Mouse (Mus musculus): ENCODE results near the gene Peli2. TPM values are rescaled to one million over a fixed set of nuclear protein-coding genes. Genes with fewer than 3 reads are reported as not detected.

Peli2 gene
- total RNA-seq, 1 experiment = 1.6 TPM

GRCm38 (mm10) chr14:48249459-48249858 is 128.8 kb downstream of the Peli2 start:
- no peak overlapping the region for H3K9ac ChIP-seq (ENCODE audit: insufficient read depth, low read depth, low read length, poor library complexity, severe bottlenecking)
- no peak overlapping the region for H3K27ac ChIP-seq (ENCODE audit: insufficient read depth, low read depth, low read length, poor library complexity, severe bottlenecking)
- in situ Hi-C loops (cut with MboI; ENCODE audit: low sequenced_read_pairs in 2 of 2, unreplicated experiment in 2 of 2) = no loop called here
- TF ChIP-seq ZC3H11A (IDR thresholded peaks at IDR 0.05; ENCODE audit: borderline replicate concordance, low read depth, low read length) (no peak), HCFC1 (IDR thresholded peaks at IDR 0.05; ENCODE audit: borderline replicate concordance, insufficient read depth, low read length) (no peak), CHD2 (IDR thresholded peaks at IDR 0.05; ENCODE audit: low read depth, low read length) (no peak), MAFK (IDR thresholded peaks at IDR 0.05; ENCODE audit: insufficient read depth, low read depth, low read length) (no peak), ZNF384 (IDR thresholded peaks at IDR 0.05; ENCODE audit: low read depth, low read length) (no peak)
- H3K9me3 ChIP-seq (ENCODE audit: control insufficient read depth, insufficient read depth, low read depth, low read length) = no peaks in the 10 kb centered on the region
- DNase-seq (ENCODE audit: low read depth, low spot score) = no peak
- H3K4me3 ChIP-seq (ENCODE audit: insufficient read depth in 1 of 2, low read depth in 1 of 2, low read length in 2 of 2, poor library complexity in 1 of 2, severe bottlenecking in 1 of 2) = no peak overlapping the region
- no peaks in the 10 kb centered on the region for H3K36me3 ChIP-seq (ENCODE audit: control insufficient read depth, insufficient read depth, low read length, poor library complexity, severe bottlenecking)
- H3K4me1 ChIP-seq (ENCODE audit: control insufficient read depth in 2 of 2, insufficient read depth in 2 of 2, low read length in 2 of 2, poor library complexity in 1 of 2) = no peaks in the 10 kb centered on the region

GRCm38 (mm10) chr14:48249909-48250308 is 129.3 kb downstream of the Peli2 start:
- Histone ChIP-seq H3K4me1 (ENCODE audit: control insufficient read depth in 2 of 2, insufficient read depth in 2 of 2, low read length in 2 of 2, poor library complexity in 1 of 2) (no peaks in the 10 kb centered on the region), H3K9ac (ENCODE audit: insufficient read depth, low read depth, low read length, poor library complexity, severe bottlenecking) (no peak overlapping the region), H3K36me3 (ENCODE audit: control insufficient read depth, insufficient read depth, low read length, poor library complexity, severe bottlenecking) (no peaks in the 10 kb centered on the region), H3K4me3 (ENCODE audit: insufficient read depth in 1 of 2, low read depth in 1 of 2, low read length in 2 of 2, poor library complexity in 1 of 2, severe bottlenecking in 1 of 2) (no peak overlapping the region), H3K9me3 (ENCODE audit: control insufficient read depth, insufficient read depth, low read depth, low read length) (no peaks in the 10 kb centered on the region), H3K27ac (ENCODE audit: insufficient read depth, low read depth, low read length, poor library complexity, severe bottlenecking) (no peak overlapping the region)
- DNase-seq (ENCODE audit: low read depth, low spot score) = no peak
- no peak for TF ChIP-seq CHD2 (IDR thresholded peaks at IDR 0.05; ENCODE audit: low read depth, low read length)
- in situ Hi-C loops (cut with MboI; ENCODE audit: low sequenced_read_pairs in 2 of 2, unreplicated experiment in 2 of 2) = no loop called here

GRCm38 (mm10) chr14:48251381-48251979 is 130.9 kb downstream of the Peli2 start:
- DNase-seq (ENCODE audit: low read depth, low spot score) = peak; percentile 9
- Histone ChIP-seq H3K9ac (ENCODE audit: insufficient read depth, low read depth, low read length, poor library complexity, severe bottlenecking) (no peak overlapping the region), H3K27ac (ENCODE audit: insufficient read depth, low read depth, low read length, poor library complexity, severe bottlenecking) (no peak overlapping the region), H3K4me3 (ENCODE audit: insufficient read depth in 1 of 2, low read depth in 1 of 2, low read length in 2 of 2, poor library complexity in 1 of 2, severe bottlenecking in 1 of 2) (no peak overlapping the region), H3K9me3 (ENCODE audit: control insufficient read depth, insufficient read depth, low read depth, low read length) (no peaks in the 10 kb centered on the region), H3K36me3 (ENCODE audit: control insufficient read depth, insufficient read depth, low read length, poor library complexity, severe bottlenecking) (no peaks in the 10 kb centered on the region; the same call in 1 of the 2 replicates), H3K4me1 (ENCODE audit: control insufficient read depth in 2 of 2, insufficient read depth in 2 of 2, low read length in 2 of 2, poor library complexity in 1 of 2) (peaks cover 0 to 3% of the 10 kb centered on the region in 2 experiments; a peak in 1 of 4 replicates)
- TF ChIP-seq MAFK (IDR thresholded peaks at IDR 0.05; ENCODE audit: insufficient read depth, low read depth, low read length) (no peak), HCFC1 (IDR thresholded peaks at IDR 0.05; ENCODE audit: borderline replicate concordance, insufficient read depth, low read length) (no peak), CHD2 (IDR thresholded peaks at IDR 0.05; ENCODE audit: low read depth, low read length) (no peak), ZNF384 (IDR thresholded peaks at IDR 0.05; ENCODE audit: low read depth, low read length) (no peak), ZC3H11A (IDR thresholded peaks at IDR 0.05; ENCODE audit: borderline replicate concordance, low read depth, low read length) (no peak)
- in situ Hi-C loops (cut with MboI; ENCODE audit: low sequenced_read_pairs in 2 of 2, unreplicated experiment in 2 of 2) = no loop called here

GRCm38 (mm10) chr14:48253183-48253582 is 132.6 kb downstream of the Peli2 start:
- DNase-seq (ENCODE audit: low read depth, low spot score) = no peak
- Histone ChIP-seq H3K4me3 (ENCODE audit: insufficient read depth in 1 of 2, low read depth in 1 of 2, low read length in 2 of 2, poor library complexity in 1 of 2, severe bottlenecking in 1 of 2) (no peak overlapping the region), H3K36me3 (ENCODE audit: control insufficient read depth, insufficient read depth, low read length, poor library complexity, severe bottlenecking) (no peaks in the 10 kb centered on the region; the same call in 1 of the 2 replicates), H3K9me3 (ENCODE audit: control insufficient read depth, insufficient read depth, low read depth, low read length) (no peaks in the 10 kb centered on the region), H3K27ac (ENCODE audit: insufficient read depth, low read depth, low read length, poor library complexity, severe bottlenecking) (no peak overlapping the region), H3K4me1 (ENCODE audit: control insufficient read depth in 2 of 2, insufficient read depth in 2 of 2, low read length in 2 of 2, poor library complexity in 1 of 2) (peaks cover 0 to 3% of the 10 kb centered on the region in 2 experiments; a peak in 1 of 4 replicates), H3K9ac (ENCODE audit: insufficient read depth, low read depth, low read length, poor library complexity, severe bottlenecking) (no peak overlapping the region)
- TF ChIP-seq HCFC1 (IDR thresholded peaks at IDR 0.05; ENCODE audit: borderline replicate concordance, insufficient read depth, low read length) = no peak
- no peak for TF ChIP-seq MAFK (IDR thresholded peaks at IDR 0.05; ENCODE audit: insufficient read depth, low read depth, low read length)
- no peak for TF ChIP-seq CHD2 (IDR thresholded peaks at IDR 0.05; ENCODE audit: low read depth, low read length)
- no peak for TF ChIP-seq ZC3H11A (IDR thresholded peaks at IDR 0.05; ENCODE audit: borderline replicate concordance, low read depth, low read length)
- TF ChIP-seq ZNF384 (IDR thresholded peaks at IDR 0.05; ENCODE audit: low read depth, low read length) = no peak
- in situ Hi-C loops (cut with MboI; ENCODE audit: low sequenced_read_pairs in 2 of 2, unreplicated experiment in 2 of 2) = no loop called here

- Histone ChIP-seq H3K4me3 (ENCODE audit: insufficient read depth in 1 of 2, low read depth in 1 of 2, low read length in 2 of 2, poor library complexity in 1 of 2, severe bottlenecking in 1 of 2) (no peak overlapping the region), H3K4me1 (ENCODE audit: control insufficient read depth in 2 of 2, insufficient read depth in 2 of 2, low read length in 2 of 2, poor library complexity in 1 of 2) (peaks cover 0 to 3% of the 10 kb centered on the region in 2 experiments; a peak in 1 of 4 replicates), H3K9ac (ENCODE audit: insufficient read depth, low read depth, low read length, poor library complexity, severe bottlenecking) (no peak overlapping the region), H3K9me3 (ENCODE audit: control insufficient read depth, insufficient read depth, low read depth, low read length) (no peaks in the 10 kb centered on the region), H3K36me3 (ENCODE audit: control insufficient read depth, insufficient read depth, low read length, poor library complexity, severe bottlenecking) (no peaks in the 10 kb centered on the region; the same call in 1 of the 2 replicates), H3K27ac (ENCODE audit: insufficient read depth, low read depth, low read length, poor library complexity, severe bottlenecking) (no peak overlapping the region)
- in situ Hi-C loops (cut with MboI; ENCODE audit: low sequenced_read_pairs in 2 of 2, unreplicated experiment in 2 of 2) = no loop called here
- DNase-seq (ENCODE audit: low read depth, low spot score) = no peak
- no peak for TF ChIP-seq CHD2 (IDR thresholded peaks at IDR 0.05; ENCODE audit: low read depth, low read length)
- no peak for TF ChIP-seq ZNF384 (IDR thresholded peaks at IDR 0.05; ENCODE audit: low read depth, low read length)
- TF ChIP-seq MAFK (IDR thresholded peaks at IDR 0.05; ENCODE audit: insufficient read depth, low read depth, low read length) = no peak
- no peak for TF ChIP-seq ZC3H11A (IDR thresholded peaks at IDR 0.05; ENCODE audit: borderline replicate concordance, low read depth, low read length)
- TF ChIP-seq HCFC1 (IDR thresholded peaks at IDR 0.05; ENCODE audit: borderline replicate concordance, insufficient read depth, low read length) = no peak
These were observed 134.1 kb downstream of the Peli2 start for GRCm38 (mm10) chr14:48254696-48255095.

Data from ES-E14 (cell line).